Mouse (Mus musculus): ENCODE measurements at regions not wholly inside any gene's neighbourhood (a gene's known extent, or its start where the extent isn't known, plus 50 kb on each side); places are given as distances from the start of the nearest gene placed in this dataset.

DNA sequence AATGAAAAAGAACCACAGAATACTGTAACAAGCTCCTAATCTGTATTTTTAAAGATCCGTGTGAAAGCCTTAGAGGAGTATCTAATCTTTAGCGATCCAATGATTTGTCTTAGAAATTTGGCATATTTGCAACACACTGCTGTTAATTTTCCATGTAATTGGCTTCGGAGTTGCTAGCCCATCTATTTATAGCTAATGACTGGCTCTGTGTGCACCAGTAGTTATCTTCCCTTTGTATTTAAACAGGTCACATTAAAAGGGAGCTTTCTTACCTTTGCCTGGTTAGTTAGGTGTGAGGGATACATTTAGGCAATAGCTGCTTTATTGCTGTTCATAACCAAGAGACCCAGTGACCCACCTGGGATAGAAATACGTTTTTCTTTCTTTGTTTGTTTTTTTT, 256.3 kb upstream of the Mme start:
- Histone ChIP-seq H3K4me2 (ENCODE audit: low read depth, low read length) (no peak overlapping the region), H3K27me3 (ENCODE audit: insufficient read depth, low read length) (no peaks in the 10 kb centered on the region), H3K36me3 (ENCODE audit: insufficient read depth, low read length) (no peaks in the 10 kb centered on the region), H3K27ac (no peak overlapping the region), H3K9me3 (ENCODE audit: low read length) (no peaks in the 10 kb centered on the region), H3K4me1 (ENCODE audit: insufficient read depth, low read length) (no peaks in the 10 kb centered on the region), H3K9ac (replicated peaks; ENCODE audit: low read length) (no peak overlapping the region), H3K4me3 (ENCODE audit: low read length) (no peak overlapping the region)
- TF ChIP-seq CTCF (IDR thresholded peaks at IDR 0.05; ENCODE audit: low read depth): no peak
- WGBS: 55% methylated on average over 4 of the region's 4 CpGs
- DNase-seq (ENCODE audit: low spot score): peak; percentile 16
- ATAC-seq: peak; percentile 47

DNA sequence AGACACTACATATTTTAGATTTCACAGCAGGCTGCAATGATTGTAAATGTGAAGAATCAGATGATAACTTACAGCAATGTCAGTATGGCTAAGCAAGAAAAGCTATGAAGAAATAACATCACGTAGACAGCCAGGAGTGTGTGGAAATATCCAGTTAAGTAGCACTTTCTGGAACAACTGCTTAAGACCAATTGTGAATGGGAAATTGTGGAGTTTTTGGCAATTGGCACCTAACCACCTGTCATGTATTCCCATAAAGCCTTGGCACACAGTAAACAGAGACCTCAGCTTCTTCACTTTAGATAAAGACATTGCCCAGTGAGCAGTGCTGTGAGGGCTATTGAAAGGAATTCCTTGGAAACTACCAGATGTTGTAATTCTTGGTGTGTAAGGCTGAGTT, 264.4 kb upstream of the Mme start:
- H3K27ac ChIP-seq: no peak overlapping the region
- no peak overlapping the region for H3K4me2 ChIP-seq (ENCODE audit: low read depth, low read length)
- H3K9ac ChIP-seq (replicated peaks; ENCODE audit: low read length): no peak overlapping the region
- DNase-seq (ENCODE audit: low spot score) (no peak), ATAC-seq (no peak)
- no peaks in the 10 kb centered on the region for H3K4me1 ChIP-seq (ENCODE audit: insufficient read depth, low read length)
- no peaks in the 10 kb centered on the region for H3K36me3 ChIP-seq (ENCODE audit: insufficient read depth, low read length)
- no peak overlapping the region for H3K4me3 ChIP-seq (ENCODE audit: low read length)
- no peak for TF ChIP-seq CTCF (IDR thresholded peaks at IDR 0.05; ENCODE audit: low read depth)
- H3K27me3 ChIP-seq (ENCODE audit: insufficient read depth, low read length): no peaks in the 10 kb centered on the region
- H3K9me3 ChIP-seq (ENCODE audit: low read length): no peaks in the 10 kb centered on the region
- WGBS: 93% methylated on average over 1 of the region's 1 CpGs

DNA sequence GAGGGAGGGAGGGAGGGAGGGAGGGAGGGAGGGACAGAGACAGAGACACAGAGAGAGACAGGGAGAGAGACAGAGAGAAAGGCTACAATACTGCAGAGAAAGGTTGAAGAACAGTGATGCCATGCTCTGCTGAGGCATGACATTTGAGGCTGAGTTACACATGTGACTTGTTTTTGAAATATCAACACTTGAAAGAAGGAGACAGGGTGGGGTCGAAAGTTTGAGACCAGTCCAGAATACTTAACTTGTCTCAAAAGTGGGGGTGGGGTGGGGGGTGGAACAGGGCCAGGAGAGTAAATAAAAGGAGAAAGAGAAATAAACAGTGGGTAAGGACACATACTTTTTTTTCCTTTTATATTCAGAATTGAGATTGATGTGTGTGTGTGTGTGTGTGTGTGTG, 278.1 kb upstream of the Mme start:
- H3K4me3 ChIP-seq (ENCODE audit: low read length): no peak overlapping the region
- no peak for TF ChIP-seq CTCF (IDR thresholded peaks at IDR 0.05; ENCODE audit: low read depth)
- no peaks in the 10 kb centered on the region for H3K36me3 ChIP-seq (ENCODE audit: insufficient read depth, low read length)
- no peaks in the 10 kb centered on the region for H3K27me3 ChIP-seq (ENCODE audit: insufficient read depth, low read length)
- no peaks in the 10 kb centered on the region for H3K9me3 ChIP-seq (ENCODE audit: low read length)
- ATAC-seq (no peak), DNase-seq (ENCODE audit: low spot score) (no peak)
- H3K27ac ChIP-seq: no peak overlapping the region
- H3K9ac ChIP-seq (replicated peaks; ENCODE audit: low read length): no peak overlapping the region
- no peaks in the 10 kb centered on the region for H3K4me1 ChIP-seq (ENCODE audit: insufficient read depth, low read length)
- H3K4me2 ChIP-seq (ENCODE audit: low read depth, low read length): no peak overlapping the region
- WGBS: 76% methylated on average over 1 of the region's 1 CpGs

DNA sequence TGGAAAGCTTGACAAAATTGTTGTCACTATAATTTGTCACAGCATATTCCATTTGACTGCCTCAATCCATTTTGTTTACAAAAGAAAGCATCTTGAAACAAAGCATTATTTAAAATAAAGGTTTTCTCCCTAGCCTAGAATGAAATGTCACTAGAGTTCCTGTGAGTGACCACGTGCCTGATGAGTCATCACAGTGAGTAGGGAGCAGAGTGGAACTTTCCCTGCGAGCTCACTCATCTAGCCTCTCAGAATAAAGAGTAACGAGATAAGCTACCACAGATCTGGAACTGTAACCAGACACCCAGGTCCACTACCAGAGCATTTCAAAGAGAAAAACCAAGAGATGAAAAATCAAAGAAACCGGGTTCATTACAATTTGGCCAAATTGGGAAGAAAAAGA, 278.7 kb upstream of the Mme start:
- Histone ChIP-seq H3K36me3 (ENCODE audit: insufficient read depth, low read length) (no peaks in the 10 kb centered on the region), H3K4me1 (ENCODE audit: insufficient read depth, low read length) (no peaks in the 10 kb centered on the region), H3K9me3 (ENCODE audit: low read length) (no peaks in the 10 kb centered on the region), H3K4me3 (ENCODE audit: low read length) (no peak overlapping the region), H3K9ac (replicated peaks; ENCODE audit: low read length) (no peak overlapping the region), H3K4me2 (ENCODE audit: low read depth, low read length) (no peak overlapping the region), H3K27ac (no peak overlapping the region), H3K27me3 (ENCODE audit: insufficient read depth, low read length) (no peaks in the 10 kb centered on the region)
- ATAC-seq (no peak), DNase-seq (ENCODE audit: low spot score) (no peak)
- 71% methylated on average over 4 of the region's 4 CpGs for WGBS
- no peak for TF ChIP-seq CTCF (IDR thresholded peaks at IDR 0.05; ENCODE audit: low read depth)

DNA sequence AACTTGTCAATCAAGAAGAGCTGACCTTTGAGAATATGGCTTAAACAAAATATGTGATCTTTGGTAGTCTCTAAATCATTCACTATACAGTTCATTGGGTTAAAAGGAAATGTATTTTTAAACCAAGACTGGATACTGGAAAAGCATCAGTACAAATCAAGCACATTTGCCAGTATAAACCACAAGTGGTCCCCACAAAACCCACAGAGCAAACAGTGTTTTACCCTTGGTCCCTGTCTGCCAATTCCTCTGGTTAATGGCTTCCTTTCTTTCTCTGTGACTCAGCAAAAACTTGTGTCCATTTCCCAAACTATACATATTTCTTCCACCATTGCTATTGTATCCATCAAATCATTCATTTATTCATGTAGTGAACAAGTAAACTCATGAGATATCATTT, 296.0 kb upstream of the Mme start:
- DNase-seq (ENCODE audit: low spot score) (no peak), ATAC-seq (no peak)
- H3K4me3 ChIP-seq (ENCODE audit: low read length): no peak overlapping the region
- no peaks in the 10 kb centered on the region for H3K27me3 ChIP-seq (ENCODE audit: insufficient read depth, low read length)
- H3K4me2 ChIP-seq (ENCODE audit: low read depth, low read length): no peak overlapping the region
- H3K9me3 ChIP-seq (ENCODE audit: low read length): no peaks in the 10 kb centered on the region
- no peak for TF ChIP-seq CTCF (IDR thresholded peaks at IDR 0.05; ENCODE audit: low read depth)
- H3K36me3 ChIP-seq (ENCODE audit: insufficient read depth, low read length): no peaks in the 10 kb centered on the region
- no peak overlapping the region for H3K9ac ChIP-seq (replicated peaks; ENCODE audit: low read length)
- no peak overlapping the region for H3K27ac ChIP-seq
- no peaks in the 10 kb centered on the region for H3K4me1 ChIP-seq (ENCODE audit: insufficient read depth, low read length)

DNA sequence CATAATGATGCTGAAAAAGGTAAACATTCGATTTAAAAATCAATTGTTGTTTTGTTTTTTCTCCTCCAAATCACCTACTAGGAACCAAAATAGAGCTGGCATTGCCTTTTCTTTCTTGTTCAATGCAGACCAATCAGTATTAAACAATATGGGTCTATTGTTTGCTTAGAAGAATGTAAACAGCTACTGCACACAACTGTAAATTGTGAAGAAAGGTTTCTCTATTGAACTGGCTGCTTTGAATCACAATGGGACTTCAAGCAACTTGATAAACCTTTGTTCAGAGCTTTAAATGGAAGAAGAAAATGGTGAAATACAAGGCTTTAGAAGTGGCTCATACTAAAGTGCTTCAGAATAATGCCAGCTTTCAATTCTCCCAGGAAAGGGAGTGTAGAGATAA, 302.7 kb upstream of the Mme start:
- Histone ChIP-seq H3K36me3 (ENCODE audit: insufficient read depth, low read length) (no peaks in the 10 kb centered on the region), H3K9me3 (ENCODE audit: low read length) (no peaks in the 10 kb centered on the region), H3K27me3 (ENCODE audit: insufficient read depth, low read length) (no peaks in the 10 kb centered on the region), H3K4me3 (ENCODE audit: low read length) (no peak overlapping the region), H3K4me2 (ENCODE audit: low read depth, low read length) (no peak overlapping the region), H3K9ac (replicated peaks; ENCODE audit: low read length) (no peak overlapping the region), H3K4me1 (ENCODE audit: insufficient read depth, low read length) (no peaks in the 10 kb centered on the region), H3K27ac (no peak overlapping the region)
- ATAC-seq (no peak), DNase-seq (ENCODE audit: low spot score) (no peak)
- no peak for TF ChIP-seq CTCF (IDR thresholded peaks at IDR 0.05; ENCODE audit: low read depth)
- WGBS: 70% methylated on average over 1 of the region's 1 CpGs

DNA sequence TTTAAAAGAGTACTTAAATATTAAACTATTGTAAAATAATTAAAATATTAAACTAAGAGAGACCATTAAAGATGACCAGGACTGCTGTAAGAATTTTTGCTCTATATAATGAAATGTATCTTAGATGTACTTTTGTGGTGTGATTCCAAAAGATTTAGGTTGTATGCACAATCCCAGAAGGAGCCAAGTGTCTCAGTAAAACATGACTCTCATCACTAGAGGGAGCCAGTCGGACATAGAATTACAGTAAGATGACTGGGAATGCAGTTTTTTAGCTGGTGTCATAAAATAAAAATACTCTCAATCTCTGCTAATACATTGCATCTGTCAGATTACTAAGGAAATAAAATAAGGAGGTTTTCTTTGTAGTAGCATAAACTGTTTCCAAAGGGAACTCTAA, 316.9 kb upstream of the Mme start:
- no peak overlapping the region for H3K27ac ChIP-seq
- 14% methylated on average over 1 of the region's 1 CpGs for WGBS
- no peak for ATAC-seq
- no peaks in the 10 kb centered on the region for H3K27me3 ChIP-seq (ENCODE audit: insufficient read depth, low read length)
- peak; percentile 79 for DNase-seq (ENCODE audit: low spot score)
- H3K4me1 ChIP-seq (ENCODE audit: insufficient read depth, low read length): no peaks in the 10 kb centered on the region
- no peak overlapping the region for H3K4me3 ChIP-seq (ENCODE audit: low read length)
- H3K4me2 ChIP-seq (ENCODE audit: low read depth, low read length): no peak overlapping the region
- TF ChIP-seq CTCF (IDR thresholded peaks at IDR 0.05; ENCODE audit: low read depth): peak; percentile 67
- no peak overlapping the region for H3K9ac ChIP-seq (replicated peaks; ENCODE audit: low read length)
- H3K9me3 ChIP-seq (ENCODE audit: low read length): no peaks in the 10 kb centered on the region
- no peaks in the 10 kb centered on the region for H3K36me3 ChIP-seq (ENCODE audit: insufficient read depth, low read length)
